31 mouse cellular contexts compared by ENCODE assay signal in the genomic region with DNA sequence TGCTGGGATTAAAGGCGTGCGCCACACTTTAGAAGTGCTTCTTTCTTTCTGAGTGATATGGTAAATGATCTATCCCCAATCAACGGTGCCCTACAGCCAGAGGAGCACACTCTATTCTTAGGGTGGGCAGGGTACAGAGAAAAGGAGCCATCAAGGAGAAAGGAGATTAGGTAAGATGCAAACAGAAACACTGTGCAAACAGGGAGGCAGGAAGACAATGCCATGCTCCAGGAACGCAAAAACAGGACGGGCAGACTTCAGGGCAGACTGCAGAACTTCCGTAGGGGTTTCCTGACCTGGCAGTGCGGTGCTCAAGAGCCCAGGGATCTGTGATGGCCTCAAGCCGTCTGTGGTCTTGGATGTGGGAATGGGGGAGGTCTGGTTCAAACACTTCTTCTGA. TPM values are rescaled to one million over a fixed set of nuclear protein-coding genes. Genes with fewer than 3 reads are reported as not detected.
DNase-seq lines count a peak whose midpoint lies in the region; ATAC-seq and TF ChIP-seq lines count a peak whose summit lies in the region.
"Had no signal": no experiment of that assay in that cellular context is flagged by ENCODE, and none has a peak within 500 bp of the region (broad histone marks: within the 10 kb centered on the region; RNA-seq: fewer than 3 reads in every experiment).

No protein-coding gene starts in this region.

- no peak for ATAC-seq in granulocyte monocyte progenitor cell, adult 5-6 weeks (replicated peaks; ENCODE audit: poor library complexity, severe bottlenecking)
- ATAC-seq: activated CD4-positive, CD25-positive, alpha-beta regulatory T cell, adult 4 months; CD4-positive, CD25-positive, alpha-beta regulatory T cell, adult 4 months; forebrain, embryonic 14.5 days; forebrain, embryonic 16.5 days; Patski had no signal

- peak overlapping the region; percentile 88 for H3K4me3 ChIP-seq in E14TG2a.4 (replicated peaks; ENCODE audit: low read length)
- H3K4me3 ChIP-seq: embryonic facial prominence, embryonic 13.5 days; embryonic facial prominence, embryonic 15.5 days; erythroblast, embryonic 14.5 days; forebrain, embryonic 10.5 days; forebrain, embryonic 12.5 days had no signal

- H3K4me1 ChIP-seq in E14TG2a.4 (replicated peaks; ENCODE audit: low read depth, low read length) = peaks cover 77% of the 10 kb centered on the region
- H3K4me1 ChIP-seq: embryonic facial prominence, embryonic 13.5 days; embryonic facial prominence, embryonic 15.5 days had no signal

- DNase-seq in ES-CJ7 (ENCODE audit: low read depth, low spot score) (peak; percentile 58), R1 (ENCODE audit: low read depth, low spot score) (peak; percentile 62)
- DNase-seq in frontal cortex, postnatal 25 days (ENCODE audit: low spot score in 2 of 2) = no peak
- DNase-seq in neural tube, embryonic 10.5 days (ENCODE audit: extremely low spot score, low spot score) = no peak
- DNase-seq: adrenal gland, adult 8-10 months; adrenal gland, postnatal 14 days; adrenal gland, postnatal 36 days; B cell, adult 2 months; cerebellum, adult 11 months; cerebellum, adult 18-20 months; cerebellum, adult 8-10 months; cerebellum, adult 9-11 months; cerebellum, postnatal 14 days; cerebellum, postnatal 36 days; embryo, embryonic 11 days had no signal

- peaks cover 37% of the 10 kb centered on the region for H3K36me3 ChIP-seq in E14TG2a.4 (ENCODE audit: insufficient read depth, low read length)

- TF ChIP-seq CTCF in E14TG2a.4 (conservative IDR thresholded peaks at IDR 0.05; ENCODE audit: low read length) = no peak

- no peaks in the 10 kb centered on the region for H3K27me3 ChIP-seq in E14TG2a.4 (ENCODE audit: insufficient read depth, low read length)
- H3K27me3 ChIP-seq: CH12.LX; embryonic facial prominence, embryonic 13.5 days; embryonic facial prominence, embryonic 15.5 days; forebrain, embryonic 12.5 days; Patski had no signal

- no peaks in the 10 kb centered on the region for H3K9me3 ChIP-seq in E14TG2a.4 (ENCODE audit: low read length)
- H3K9me3 ChIP-seq: embryonic facial prominence, embryonic 13.5 days; embryonic facial prominence, embryonic 15.5 days; forebrain, embryonic 10.5 days; forebrain, embryonic 12.5 days; G1E had no signal

RNA-seq across cellular contexts. Expression of a gene that starts 31.2 kb away (rescaled TPM):
- 77.5 and 102 TPM in 2 replicates for total RNA-seq in granulocyte monocyte progenitor cell, adult 5-6 weeks (2014; fragmentation: Nextera tagmentation)
- total RNA-seq in granulocyte monocyte progenitor cell, adult 5-6 weeks (2017) = 153 and 206 TPM in 2 replicates

RNA-seq across cellular contexts. Expression of a gene that starts 41.2 kb away (rescaled TPM):
- 18.0 and 37.9 TPM in 2 replicates for total RNA-seq in granulocyte monocyte progenitor cell, adult 5-6 weeks (2014; fragmentation: Nextera tagmentation)
- 21.5 and 26.9 TPM in 2 replicates for total RNA-seq in granulocyte monocyte progenitor cell, adult 5-6 weeks (2017)

RNA-seq across cellular contexts. Expression of a gene that starts 44.6 kb away (rescaled TPM):
- total RNA-seq in granulocyte monocyte progenitor cell, adult 5-6 weeks (2014; fragmentation: Nextera tagmentation) = 24.6 and 25.8 TPM in 2 replicates
- 9.0 and 11.7 TPM in 2 replicates for total RNA-seq in granulocyte monocyte progenitor cell, adult 5-6 weeks (2017)

RNA-seq across cellular contexts. Expression of a gene that starts 50.1 kb away (rescaled TPM):
- total RNA-seq in granulocyte monocyte progenitor cell, adult 5-6 weeks (2014; fragmentation: Nextera tagmentation) = 1.3 TPM in 1 of 2 replicates, not detected in the other
- not detected in 2 replicates for total RNA-seq in granulocyte monocyte progenitor cell, adult 5-6 weeks (2017)
- total RNA-seq: adrenal gland, adult 18-20 months; adrenal gland, adult 8-10 months; adrenal gland, postnatal 36 days; common myeloid progenitor, adult 5-6 weeks had no signal

Comparison
In these comparisons a context has a peak if more than half of its experiments do, and no peak if none do; other contexts are left out.
1. DNase-seq: peak in ES-CJ7 (single experiment) and R1 (single experiment); none in frontal cortex, postnatal 25 days (0 of 2) and neural tube, embryonic 10.5 days (single experiment).